Mouse (Mus musculus) neutrophil, adult 5-6 weeks (primary cell): ENCODE measurements around the gene Lhpp. TPM values are rescaled to one million over a fixed set of nuclear protein-coding genes. Genes with fewer than 3 reads are reported as not detected.

ENCODE experiments used
- ATAC-seq: fragments of 151-379, 151-347 bp; 2 replicates; pipeline ENCODE4 v1.8.0; 2017; ENCODE audit warnings: mild to moderate bottlenecking, moderate TSS enrichment; ENCODE audit not compliant: insufficient number of reproducible peaks, poor library complexity, low FRiP score, severe bottlenecking; ENCODE audit errors: extremely low read depth
- total RNA-seq: library from RNA; stranded (forward); fragments of 200-1000 nt; gene quantifications from 2 replicates; pipeline ENCODE4 v1.2.3, GENCODE M21; 2017

The Lhpp gene
- total RNA-seq, 1 experiment from 2014 or later: 1.5 TPM

DNA sequence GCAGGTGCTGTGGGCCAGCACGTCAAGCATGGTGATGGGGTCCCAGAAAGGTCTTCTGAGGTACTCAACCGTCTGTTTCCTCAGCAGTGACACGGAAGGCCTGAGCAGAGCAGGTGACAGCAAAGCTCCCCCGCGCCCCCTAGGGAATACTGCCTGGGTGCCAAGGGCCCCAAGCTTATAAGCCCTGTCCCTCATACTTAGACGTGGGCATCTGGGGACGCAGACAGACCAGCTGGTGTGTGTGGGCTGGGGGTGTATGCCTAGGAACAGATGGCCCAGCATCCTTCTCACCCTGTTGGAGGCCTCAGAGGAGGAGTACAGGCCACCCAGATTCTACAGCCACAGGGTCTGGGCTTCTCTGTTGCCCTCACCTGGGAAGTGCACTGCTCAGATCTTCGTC is 110.1 kb downstream of the Lhpp start:
- ATAC-seq: peak; percentile 69

DNA sequence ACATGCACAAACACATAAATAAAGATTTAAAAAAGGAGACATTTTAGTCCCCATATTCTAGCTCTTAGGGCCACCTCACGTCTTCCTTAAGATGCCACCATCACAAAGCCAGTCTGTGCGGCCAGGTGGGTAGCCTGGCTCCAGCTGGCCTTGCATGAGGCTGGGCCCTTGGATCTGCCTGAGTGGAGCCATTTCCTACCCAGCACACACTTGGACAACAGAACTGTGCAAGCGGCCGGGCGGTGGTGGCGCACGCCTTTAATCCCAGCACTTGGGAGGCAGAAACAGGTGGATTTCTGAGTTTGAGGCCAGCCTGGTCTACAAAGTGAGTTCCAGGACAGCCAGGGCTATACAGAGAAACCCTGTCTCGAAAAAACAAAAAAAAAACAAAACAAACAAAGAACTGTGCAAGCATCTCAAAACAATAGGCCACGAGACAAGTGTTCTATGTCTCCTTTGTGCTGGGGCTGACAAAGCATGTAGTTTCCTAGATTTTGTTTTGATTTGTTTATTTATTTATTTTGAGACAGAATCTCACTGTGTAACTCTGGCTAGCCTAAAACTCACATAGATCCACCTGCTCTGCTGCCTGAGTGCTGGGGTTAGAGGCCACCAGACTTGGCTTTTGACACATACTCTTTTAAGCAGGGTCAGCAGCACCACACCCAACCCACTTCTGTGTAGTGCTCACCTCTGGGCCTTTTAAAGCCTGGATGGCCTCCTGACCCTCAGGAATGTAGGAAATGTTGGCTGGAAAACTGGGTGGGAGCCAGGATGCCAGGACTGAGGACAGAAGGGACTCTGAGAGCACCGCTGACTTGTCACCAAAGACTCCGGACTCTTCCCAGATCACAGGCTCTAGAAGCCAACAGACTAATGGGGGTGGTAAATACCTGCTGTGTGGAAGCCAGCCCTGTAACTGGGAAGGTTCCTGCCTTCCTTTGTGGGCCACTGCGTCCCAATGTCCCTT is 112.2 kb downstream of the Lhpp start:
- ATAC-seq: no peak

DNA sequence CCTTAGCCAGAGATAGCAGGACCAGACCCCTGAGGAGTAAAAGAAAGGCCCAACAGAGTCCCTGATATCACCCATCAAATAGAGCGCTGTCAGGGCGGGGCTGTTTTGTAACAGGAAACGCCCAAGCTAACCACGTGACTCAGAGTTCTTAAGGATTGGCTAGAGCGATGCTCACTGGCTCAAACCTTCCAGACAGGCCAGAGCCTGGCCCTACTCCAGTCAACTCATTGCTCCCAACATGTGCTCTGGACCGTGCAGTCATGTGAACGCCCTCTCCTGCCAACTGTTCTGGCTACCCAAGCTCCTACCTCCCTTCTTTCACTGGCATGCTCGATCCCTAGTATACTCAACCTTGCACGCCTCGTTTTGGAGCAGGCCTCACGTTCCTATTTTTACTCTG is 113.5 kb downstream of the Lhpp start:
- peak; percentile 13; the same call in 1 of the 2 replicates for ATAC-seq

DNA sequence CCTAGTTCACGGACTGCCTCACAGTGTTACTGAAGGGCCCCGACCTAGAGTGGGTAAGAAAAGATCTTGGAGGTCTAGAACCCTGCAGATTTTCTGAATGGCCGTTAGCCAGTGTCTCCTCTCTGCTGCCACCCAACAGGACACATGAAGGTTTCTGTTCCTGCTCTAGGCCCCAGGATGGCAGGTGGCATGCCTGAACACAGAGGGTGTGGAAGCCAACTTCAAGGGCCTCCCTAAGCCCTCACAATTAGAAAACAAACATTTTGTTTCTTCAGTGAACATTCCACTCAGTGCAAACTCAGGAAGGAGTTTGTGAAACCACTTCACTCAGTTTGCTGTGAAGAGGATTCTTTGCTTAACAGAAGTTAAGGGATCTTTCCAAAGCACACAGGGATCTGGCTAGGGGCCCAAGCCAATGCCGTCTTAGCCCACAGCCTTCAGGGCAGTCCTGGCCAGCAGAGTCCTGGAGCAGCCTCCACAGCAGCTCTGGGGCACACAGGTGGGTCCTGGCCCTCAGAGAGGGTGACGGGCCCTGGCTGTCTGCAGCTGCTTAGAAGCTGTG is 114.1 kb downstream of the Lhpp start:
- no peak for ATAC-seq

DNA sequence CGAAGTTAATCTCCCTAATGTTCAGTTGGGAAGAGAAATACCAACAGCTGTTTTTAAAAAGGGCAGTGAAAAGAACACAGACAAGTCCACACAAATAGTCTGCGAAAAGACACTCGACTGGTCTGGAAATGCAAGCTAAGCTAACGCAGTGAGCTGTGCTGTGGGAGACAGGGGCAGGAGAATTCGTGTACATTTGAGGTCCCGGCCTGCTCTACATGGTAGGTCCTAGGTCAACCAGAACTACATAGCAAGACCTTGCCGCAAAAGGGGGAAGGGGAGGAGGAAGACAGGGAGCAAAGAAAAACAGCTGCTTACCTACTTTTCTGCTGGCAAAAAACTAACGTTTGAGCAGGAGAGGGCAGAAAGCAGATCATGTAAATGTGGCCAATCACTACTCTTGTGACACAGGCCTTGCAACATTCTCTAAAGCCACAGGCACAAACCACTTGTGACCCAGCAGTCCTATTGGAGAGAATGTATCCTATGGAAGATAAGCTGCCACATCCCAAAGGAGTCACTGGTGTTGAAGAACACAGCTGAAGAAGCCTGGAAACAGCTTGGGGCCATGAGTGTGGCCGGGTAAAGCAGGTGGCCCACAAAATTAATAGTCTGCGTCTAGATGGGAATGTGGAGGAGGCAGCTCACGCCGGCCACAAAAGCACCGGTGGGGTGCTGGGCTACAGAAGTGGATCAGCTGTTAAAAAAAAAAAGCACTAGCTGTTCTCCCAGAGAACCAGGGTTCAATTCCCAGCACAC is 115.8 kb downstream of the Lhpp start:
- no peak; the same call in 1 of the 2 replicates for ATAC-seq

DNA sequence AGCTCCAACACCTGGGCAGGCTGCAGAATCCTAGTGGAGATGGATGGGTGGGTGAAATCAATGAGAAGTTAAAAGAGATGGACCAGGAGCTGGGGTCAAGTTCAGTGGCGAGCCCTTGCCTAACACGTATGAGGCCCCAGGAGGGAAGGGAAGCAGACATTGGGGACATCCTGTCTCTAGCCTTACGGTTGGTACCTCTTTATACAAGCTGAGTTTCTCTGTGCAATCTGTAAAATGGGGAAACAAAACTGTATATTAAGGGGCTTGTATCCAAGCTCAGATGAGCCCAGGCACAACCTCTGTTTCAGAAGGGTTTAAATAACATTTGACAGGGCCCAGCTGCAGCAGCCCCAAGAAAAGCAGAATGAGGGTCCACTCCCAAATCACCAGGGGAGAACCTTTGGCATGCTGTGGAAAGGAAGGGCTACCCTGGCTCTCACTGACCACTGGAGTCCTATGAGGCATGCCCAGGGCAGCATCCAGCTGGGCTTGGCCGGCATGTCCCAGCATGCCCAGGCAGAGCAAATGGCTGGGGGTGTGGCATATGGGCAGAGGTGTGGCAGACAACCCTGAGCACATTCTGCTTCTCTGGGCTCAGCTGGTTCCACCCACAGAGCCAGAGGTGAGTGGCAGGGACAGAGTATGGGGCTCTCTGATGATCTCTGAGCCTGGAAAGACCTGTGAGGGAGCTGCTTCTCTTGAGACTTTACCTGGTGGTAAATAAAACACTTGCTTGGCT is 118.8 kb downstream of the Lhpp start:
- ATAC-seq: peak; percentile 28; the same call in 1 of the 2 replicates

DNA sequence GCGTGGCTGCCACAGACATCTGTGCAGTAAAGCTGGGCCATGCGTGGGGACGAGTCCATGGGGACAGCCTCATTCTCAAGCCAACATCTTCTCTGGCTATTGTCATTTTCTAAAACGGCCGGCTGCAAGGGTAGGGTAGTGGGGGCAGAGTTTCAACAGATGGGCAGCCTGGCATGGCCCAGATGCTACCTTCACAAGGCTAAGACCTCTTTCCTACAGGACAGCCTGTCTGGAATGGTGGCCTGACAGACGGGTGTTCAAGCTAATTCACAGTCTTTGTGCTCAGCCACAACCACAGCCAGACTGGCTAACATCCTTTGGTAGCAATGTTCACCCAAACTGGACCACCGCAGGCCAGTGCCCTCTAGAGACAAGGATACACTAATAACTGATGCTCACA is 120.1 kb downstream of the Lhpp start:
- no peak for ATAC-seq

DNA sequence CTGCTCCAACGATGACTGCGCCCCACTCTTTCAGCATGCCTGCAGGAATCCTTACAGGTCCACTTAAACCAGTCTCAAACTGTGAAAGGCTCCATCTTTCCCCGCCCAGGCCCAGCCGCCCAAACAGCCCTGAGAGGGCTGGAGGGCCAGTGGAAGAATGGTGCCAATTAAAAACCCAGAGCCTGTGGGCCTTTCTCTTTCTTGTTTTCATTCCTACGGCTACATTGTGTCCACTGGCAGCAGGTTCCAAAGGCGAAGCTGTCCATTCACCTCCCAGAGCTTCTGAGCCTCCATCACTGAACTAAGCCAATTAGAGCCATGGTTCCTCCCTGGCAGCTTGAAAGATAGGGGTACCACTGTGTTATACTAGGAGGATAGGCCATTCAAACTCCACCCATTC is 121.1 kb downstream of the Lhpp start:
- no peak for ATAC-seq

DNA sequence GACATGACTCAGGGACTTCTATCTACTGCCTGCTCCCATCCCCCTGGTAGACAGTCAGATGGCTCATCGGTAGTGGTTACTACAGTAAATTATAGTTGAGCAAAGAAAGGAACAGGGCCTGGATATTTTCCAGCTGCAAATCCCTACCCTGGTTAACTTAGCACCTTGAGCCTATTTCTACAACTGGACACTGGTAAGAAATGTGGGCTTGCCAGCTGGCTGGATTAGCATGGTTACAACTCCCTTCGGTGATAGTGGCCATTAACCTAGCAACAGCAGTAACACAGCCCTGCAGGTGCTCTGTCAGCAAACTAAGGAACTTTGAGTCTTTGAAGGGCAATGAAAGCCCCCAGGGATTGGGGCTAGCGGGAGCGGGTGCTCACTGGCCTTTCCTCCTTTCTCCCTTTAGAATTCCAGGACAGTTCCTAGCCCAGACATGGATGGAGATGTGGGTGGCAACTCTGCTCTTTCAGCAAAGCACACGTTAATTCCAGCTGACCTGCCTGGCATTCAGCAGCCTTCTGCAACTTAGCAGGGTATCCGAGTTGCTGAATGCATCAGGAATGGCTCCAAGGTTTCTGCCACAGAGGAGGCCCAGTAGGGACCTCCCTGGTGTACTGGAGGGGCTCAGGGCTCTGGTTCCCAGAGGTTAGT is 121.8 kb downstream of the Lhpp start:
- ATAC-seq: no peak

DNA sequence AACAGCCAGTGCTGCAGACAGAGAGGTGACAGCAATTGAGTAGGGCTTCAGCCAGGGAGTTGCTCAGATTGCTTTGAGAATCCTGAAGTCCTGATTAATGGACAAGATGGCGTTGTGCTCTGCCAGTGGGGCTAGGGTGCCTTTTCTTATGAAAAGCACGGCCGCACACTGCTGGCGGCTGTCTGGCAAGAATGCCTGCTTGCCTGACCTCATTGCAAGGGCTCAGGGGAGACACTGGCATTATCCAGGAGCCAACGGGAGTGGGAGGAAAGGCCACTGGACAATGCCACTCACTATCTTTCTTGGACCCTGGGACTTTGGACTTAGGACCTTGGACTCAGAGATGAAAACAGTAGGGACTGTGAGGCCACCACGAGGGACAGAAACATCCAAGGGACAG is 123.1 kb downstream of the Lhpp start:
- no peak for ATAC-seq

DNA sequence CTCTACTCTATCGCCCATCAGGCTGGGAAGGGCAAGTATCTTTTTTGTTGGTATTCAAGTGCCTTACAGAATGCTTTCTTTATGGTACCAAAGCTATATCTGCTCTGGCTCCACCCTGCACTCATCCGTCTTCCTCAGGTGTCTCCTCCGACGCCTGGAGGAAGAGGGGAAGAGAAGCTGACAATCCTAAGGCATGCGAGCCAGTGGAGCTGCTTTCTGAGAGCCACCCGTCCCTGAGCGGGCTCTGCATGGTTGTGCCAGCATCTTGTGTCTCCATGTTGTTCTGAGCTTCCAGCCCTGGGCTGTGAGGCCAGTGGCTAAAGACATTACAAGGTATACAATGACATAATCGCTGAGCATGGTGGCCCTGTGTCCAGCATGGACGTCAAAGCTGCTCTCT is 123.8 kb downstream of the Lhpp start:
- ATAC-seq: no peak

DNA sequence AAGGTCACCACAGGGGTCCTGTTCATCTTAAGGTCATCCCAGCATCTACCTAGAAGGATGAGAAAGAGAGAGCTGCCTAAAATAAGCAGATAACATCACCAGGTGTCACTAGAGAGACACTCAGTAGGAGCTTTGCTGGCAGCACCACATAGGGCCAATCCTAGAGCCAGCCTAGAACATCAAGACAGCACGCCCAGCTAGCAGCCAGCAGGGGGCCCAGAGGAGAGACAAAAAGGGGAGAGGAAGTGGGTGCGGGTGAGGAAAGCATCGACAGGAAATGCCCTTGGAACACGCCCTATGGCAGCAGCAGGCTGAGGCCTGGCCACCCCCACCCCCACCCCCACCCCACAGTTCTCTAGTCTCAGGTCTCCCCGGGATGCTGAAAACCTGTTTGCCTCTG is 124.7 kb downstream of the Lhpp start:
- peak; percentile 96 for ATAC-seq

DNA sequence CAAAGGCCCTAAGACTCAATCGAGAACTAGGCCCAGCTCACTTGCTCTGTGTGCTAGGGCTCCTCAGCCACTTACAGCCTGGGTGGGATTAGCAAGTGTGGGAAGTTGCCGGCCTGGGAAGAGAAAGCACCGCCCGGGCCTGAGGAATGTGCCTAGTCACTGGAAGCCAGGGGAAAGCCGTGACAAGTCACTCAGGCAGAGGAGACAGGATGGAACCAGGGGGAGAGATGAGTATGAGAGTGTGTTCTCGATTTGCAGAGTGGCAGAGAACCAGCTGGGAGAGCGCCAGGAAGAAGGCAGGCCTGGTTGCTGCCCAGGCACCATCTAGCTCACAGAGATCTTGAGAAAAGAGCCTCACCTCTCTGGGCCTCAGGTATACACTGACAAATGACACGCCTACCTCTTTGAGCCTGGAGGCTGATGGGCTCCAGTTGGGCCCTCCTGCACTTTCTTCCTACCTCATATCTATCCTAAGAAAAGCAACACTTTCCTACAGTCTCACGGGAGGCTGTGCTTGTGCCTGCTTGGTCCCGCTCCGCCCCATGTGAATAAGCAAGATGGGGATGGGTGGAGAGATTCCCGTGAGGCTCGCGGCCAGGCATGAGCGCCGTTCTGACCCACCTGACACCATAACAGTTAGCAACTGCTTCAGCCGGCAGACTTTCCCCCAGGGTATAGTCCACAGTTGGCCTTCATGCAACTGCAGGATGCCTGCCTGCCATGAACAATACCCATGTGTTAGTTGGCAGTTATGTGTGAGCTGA is 125.8 kb downstream of the Lhpp start:
- no peak for ATAC-seq

DNA sequence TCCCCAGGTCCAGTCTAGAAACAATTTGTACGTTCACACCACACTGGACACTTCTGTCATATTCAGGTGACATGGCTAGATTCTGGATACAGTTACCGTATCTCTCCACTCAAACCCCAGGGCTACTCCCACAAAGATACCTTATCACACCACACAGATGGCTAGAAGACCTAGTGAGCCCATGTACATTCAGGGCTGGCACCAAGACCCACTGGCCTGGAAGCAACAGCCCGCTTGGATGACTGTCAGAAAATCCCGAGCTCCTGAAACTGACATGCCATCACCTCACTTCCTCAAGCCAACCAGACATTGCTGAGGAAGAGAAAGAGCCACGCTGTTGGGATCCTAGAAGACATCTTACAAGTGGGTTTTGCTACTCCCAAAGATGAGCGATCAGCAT is 128.4 kb downstream of the Lhpp start:
- ATAC-seq: no peak

DNA sequence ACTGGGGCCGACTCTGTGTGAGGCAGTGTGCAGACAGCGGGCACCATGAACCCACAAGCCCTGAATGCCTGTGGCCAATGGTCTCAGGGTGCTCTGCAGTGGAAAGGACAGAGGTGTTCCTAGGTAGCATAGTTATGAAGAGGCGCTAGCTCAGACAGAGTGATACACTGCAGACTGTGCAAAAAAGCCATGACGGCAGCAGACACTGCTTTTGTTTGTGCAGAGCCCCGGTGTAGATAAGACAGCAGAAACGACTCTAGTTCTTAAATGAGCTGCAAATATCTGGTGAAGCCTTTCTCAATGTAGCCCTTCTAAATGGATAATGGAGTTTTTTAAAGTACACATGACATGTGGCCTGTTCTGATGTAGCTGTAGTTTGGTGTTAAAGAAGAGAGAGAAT is 129.4 kb downstream of the Lhpp start:
- no peak for ATAC-seq

DNA sequence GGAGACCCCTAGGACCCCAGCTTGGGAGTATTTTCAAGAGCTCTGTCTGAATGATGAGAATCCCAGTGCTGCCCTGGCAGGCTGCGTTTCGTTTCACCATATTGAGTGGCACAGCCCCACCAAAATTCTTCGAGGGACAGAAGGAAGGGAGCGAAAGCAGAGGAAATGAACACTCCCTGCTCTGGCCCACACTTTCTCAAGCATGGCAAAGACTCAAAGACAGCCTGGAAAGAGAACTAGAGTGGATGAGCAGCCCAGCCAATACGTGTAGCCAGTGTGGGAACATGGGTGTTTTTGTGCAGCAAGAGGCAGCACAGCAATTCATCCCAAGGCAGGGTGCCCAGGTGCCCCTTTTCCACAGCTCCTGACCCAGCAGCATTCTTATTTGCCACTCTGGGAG is 132.5 kb downstream of the Lhpp start:
- ATAC-seq: no peak

DNA sequence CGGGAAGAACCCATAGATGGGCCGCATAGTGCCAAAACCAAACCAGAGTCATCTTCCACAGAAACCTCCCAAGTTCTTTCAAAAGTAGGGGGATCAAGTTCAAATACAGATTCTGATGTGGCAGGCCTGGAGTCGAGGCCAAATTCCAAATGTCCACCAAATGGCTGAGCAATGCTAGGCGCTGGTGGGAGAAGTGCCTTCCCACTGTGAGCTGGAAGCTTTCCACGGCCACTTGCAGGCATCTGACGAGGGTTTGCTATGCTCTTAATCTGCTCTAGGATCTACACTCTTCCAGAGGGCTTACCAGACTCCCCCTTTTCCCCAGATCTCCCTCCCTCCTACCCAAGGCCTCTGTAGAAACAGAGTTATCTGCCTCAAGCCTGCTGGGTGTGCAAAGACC is 136.7 kb downstream of the Lhpp start:
- no peak for ATAC-seq
